In genomic region chr11:115608421-115609399, GRCm38 (mm10) we compare ENCODE assay signal across 15 mouse cellular contexts. TPM values are rescaled to one million over a fixed set of nuclear protein-coding genes. Genes with fewer than 3 reads are reported as not detected.
DNase-seq lines count a peak whose midpoint lies in the region; ATAC-seq and TF ChIP-seq lines count a peak whose summit lies in the region.
"Had no signal": no experiment of that assay in that cellular context is flagged by ENCODE, and none has a peak within 500 bp of the region (broad histone marks: within the 10 kb centered on the region; RNA-seq: fewer than 3 reads in every experiment).

No protein-coding gene starts in this region.

- H3K4me2 ChIP-seq in CH12.LX (ENCODE audit: insufficient read depth, low read depth, poor library complexity, severe bottlenecking) = no peak overlapping the region
- no peak overlapping the region for H3K4me2 ChIP-seq in forebrain, embryonic 13.5 days
- H3K4me2 ChIP-seq: liver, embryonic 13.5 days; midbrain, embryonic 13.5 days had no signal

- dilution Hi-C loops in CH12.LX (cut with MboI; ENCODE audit: extremely low pct_ligation_motif_present, extremely low pct_unique_long_range_greater_than_20kb, low sequenced_read_pairs) = no loop called here

- DNase-seq in heart, adult 11 months = peak; percentile 92
- no peak for DNase-seq in heart, embryonic 10.5 days (ENCODE audit: low spot score)
- peak; percentile 46 to 69 for DNase-seq in layer of hippocampus, postnatal 14 days (ENCODE audit: low spot score in 2 of 2)
- no peak for DNase-seq in layer of hippocampus, adult 11-12 months (ENCODE audit: low spot score)
- DNase-seq in CH12.LX (ENCODE audit: extremely low read depth) = no peak
- peak; percentile 40 for DNase-seq in ZHBTc4 (ENCODE audit: low read depth, low spot score)
- DNase-seq in heart, adult 2 months = no peak
- DNase-seq: adrenal gland, adult 8-10 months; heart, postnatal 4 days; kidney, adult 18-20 months; liver, embryonic 13.5 days had no signal

- H3K27ac ChIP-seq in heart, embryonic 10.5 days = no peak overlapping the region
- H3K27ac ChIP-seq in CH12.LX (ENCODE audit: insufficient read depth, low read depth) = peak overlapping the region; percentile 33
- no peak overlapping the region for H3K27ac ChIP-seq in forebrain, embryonic 13.5 days
- no peak overlapping the region for H3K27ac ChIP-seq in heart, adult 2 months
- H3K27ac ChIP-seq: liver, embryonic 13.5 days; midbrain, embryonic 13.5 days had no signal

- in situ Hi-C loops in CH12.LX (cut with MboI; ENCODE audit: low pct_ligation_motif_present, low pct_unique_long_range_greater_than_20kb, low sequenced_read_pairs) = loop anchor here (25.0 kb wide), 1 partner anchor 404 kb away; the partner anchor contains the start of gene Galk1

- whole genome bisulfite sequencing in heart, embryonic 10.5 days = 79% methylated on average over 23 of the region's 23 CpGs
- WGBS in forebrain, embryonic 13.5 days = 87% methylated on average over 23 of the region's 23 CpGs
- 77% methylated on average over 23 of the region's 23 CpGs for WGBS in heart, adult 2 months

- no peak for TF ChIP-seq EP300 in CH12.LX (IDR thresholded peaks at IDR 0.05; ENCODE audit: low read length)
- no peak for TF ChIP-seq EP300 in heart, adult 2 months (IDR thresholded peaks at IDR 0.05; ENCODE audit: insufficient read depth, low read depth, low read length)

- H3K79me2 ChIP-seq in CH12.LX (replicated peaks; ENCODE audit: control insufficient read depth, extremely low read depth, insufficient read depth, poor library complexity, severe bottlenecking) = peaks cover 65% of the 10 kb centered on the region
- H3K79me2 ChIP-seq in heart, adult 2 months (replicated peaks; ENCODE audit: control insufficient read depth, insufficient read depth, low read length) = peaks cover 3% of the 10 kb centered on the region; the same call in 1 of the 2 replicates

- no peak for TF ChIP-seq CTCF in CH12.LX (conservative IDR thresholded peaks at IDR 0.05 in 1 of 2, IDR thresholded peaks at IDR 0.05 in 1 of 2; ENCODE audit: low read depth in 2 of 2, low read length in 2 of 2)
- no peak for TF ChIP-seq CTCF in heart, adult 2 months (IDR thresholded peaks at IDR 0.05)

- H3K9me3 ChIP-seq in heart, embryonic 10.5 days = no peaks in the 10 kb centered on the region
- H3K9me3 ChIP-seq in CH12.LX (replicated peaks; ENCODE audit: low read length) = no peaks in the 10 kb centered on the region
- H3K9me3 ChIP-seq in forebrain, embryonic 13.5 days (replicated peaks) = no peaks in the 10 kb centered on the region
- H3K9me3 ChIP-seq: liver, embryonic 13.5 days; midbrain, embryonic 13.5 days had no signal

- no peak overlapping the region for H3K4me3 ChIP-seq in heart, embryonic 10.5 days
- no peak overlapping the region for H3K4me3 ChIP-seq in CH12.LX (replicated peaks in 1 of 3; ENCODE audit: low read depth in 2 of 3, low read length in 2 of 3, poor library complexity in 1 of 3)
- no peak overlapping the region for H3K4me3 ChIP-seq in forebrain, embryonic 13.5 days
- H3K4me3 ChIP-seq in heart, adult 2 months = no peak overlapping the region
- H3K4me3 ChIP-seq: erythroblast, embryonic 14.5 days; liver, embryonic 13.5 days; midbrain, embryonic 13.5 days had no signal

- peaks cover 26% of the 10 kb centered on the region for H3K4me1 ChIP-seq in heart, embryonic 10.5 days
- peaks cover 27 to 70% of the 10 kb centered on the region in 2 experiments for H3K4me1 ChIP-seq in CH12.LX (ENCODE audit: control insufficient read depth in 1 of 2, insufficient read depth in 2 of 2)
- H3K4me1 ChIP-seq in forebrain, embryonic 13.5 days = peaks cover 40% of the 10 kb centered on the region
- peaks cover 7% of the 10 kb centered on the region for H3K4me1 ChIP-seq in heart, adult 2 months (ENCODE audit: control insufficient read depth, insufficient read depth, low read length)

- ATAC-seq in forebrain, embryonic 13.5 days = no peak
- ATAC-seq: CD4-positive, CD25-positive, alpha-beta regulatory T cell, adult 4 months; midbrain, embryonic 13.5 days had no signal

- no peak overlapping the region for H3K9ac ChIP-seq in CH12.LX (ENCODE audit: insufficient read depth, low read depth)
- H3K9ac ChIP-seq in forebrain, embryonic 13.5 days = no peak overlapping the region
- H3K9ac ChIP-seq in heart, adult 2 months (ENCODE audit: low read depth, low read length) = no peak overlapping the region
- H3K9ac ChIP-seq: liver, embryonic 13.5 days; midbrain, embryonic 13.5 days had no signal

- intact Hi-C loops in heart, adult 2 months (cut with DNase I) = no loop called here

- no peak for TF ChIP-seq RAD21 in CH12.LX (IDR thresholded peaks at IDR 0.05; ENCODE audit: low read depth, low read length)

- no peak; the same call in none of the 2 replicates for TF ChIP-seq POLR2A in CH12.LX (IDR thresholded peaks at IDR 0.05; ENCODE audit: low read depth, low read length)
- no peak for TF ChIP-seq POLR2A in heart, adult 2 months (IDR thresholded peaks at IDR 0.05; ENCODE audit: insufficient read depth, low read depth, low read length)

- no peaks in the 10 kb centered on the region for H3K27me3 ChIP-seq in heart, embryonic 10.5 days (ENCODE audit: insufficient read depth, poor library complexity, severe bottlenecking)
- H3K27me3 ChIP-seq in CH12.LX (replicated peaks) = no peaks in the 10 kb centered on the region
- no peaks in the 10 kb centered on the region for H3K27me3 ChIP-seq in forebrain, embryonic 13.5 days
- no peaks in the 10 kb centered on the region for H3K27me3 ChIP-seq in heart, adult 2 months (ENCODE audit: control insufficient read depth, insufficient read depth, low read length)
- H3K27me3 ChIP-seq: liver, embryonic 13.5 days had no signal

- peaks cover 46% of the 10 kb centered on the region for H3K36me3 ChIP-seq in heart, embryonic 10.5 days
- H3K36me3 ChIP-seq in CH12.LX (replicated peaks in 1 of 2; ENCODE audit: control insufficient read depth in 1 of 2, insufficient read depth in 1 of 2, low read length in 1 of 2) = peaks cover 54 to 69% of the 10 kb centered on the region in 2 experiments
- H3K36me3 ChIP-seq in forebrain, embryonic 13.5 days (ENCODE audit: poor library complexity, severe bottlenecking) = peaks cover 50% of the 10 kb centered on the region
- H3K36me3 ChIP-seq in heart, adult 2 months (ENCODE audit: control insufficient read depth, insufficient read depth, low read length) = no peaks in the 10 kb centered on the region; the same call in 1 of the 2 replicates

TF ChIP-seq in CH12.LX, 34 proteins besides CTCF, POLR2A, EP300 and RAD21 (continues in another document):
- TF ChIP-seq MXI1 (IDR thresholded peaks at IDR 0.05; ENCODE audit: low read depth, low read length) (peak; percentile 70; the same call in 1 of the 2 replicates), TCF12 (IDR thresholded peaks at IDR 0.05; ENCODE audit: low read depth, low read length) (peak; percentile 53; the same call in 1 of the 2 replicates), MEF2A (IDR thresholded peaks at IDR 0.05; ENCODE audit: borderline replicate concordance, low read depth, low read length) (no peak), SIN3A (IDR thresholded peaks at IDR 0.05; ENCODE audit: low read length) (no peak), CHD2 (IDR thresholded peaks at IDR 0.05; ENCODE audit: low read length) (peak; percentile 39; the same call in 1 of the 2 replicates)

RNA-seq across cellular contexts. Expression of gene Mif4gd, which starts 4.1 kb away (rescaled TPM):
- polyA plus RNA-seq in heart, embryonic 10.5 days (2016; fragmentation: Nextera tagmentation; extraction: Ambion mirVana) = 19.6 and 22.7 TPM in 2 replicates
- 10 to 100 TPM; 22.5 to 23.5 TPM for total RNA-seq in layer of hippocampus, postnatal 14 days (2021)
- 143 and 177 TPM in 2 replicates for total RNA-seq in CH12.LX (2012; rRNA removed)
- 160 and 174 TPM in 2 replicates for total RNA-seq in CH12.LX (2014; rRNA removed)
- polyA plus RNA-seq in CH12.LX (2012; ENCODE audit: insufficient read length, low read depth) = 131 and 143 TPM in 2 replicates
- 12.4 and 13.4 TPM in 2 replicates for polyA plus RNA-seq in forebrain, embryonic 13.5 days (2015; fragmentation: Nextera tagmentation; extraction: Ambion mirVana)
- 10 to 100 TPM; 51.3 to 54.7 TPM for total RNA-seq in heart, adult 2 months (2021)
- polyA plus RNA-seq in heart, adult 2 months (2012; rRNA removed) = 94.0 and 123 TPM in 2 replicates

RNA-seq across cellular contexts. Expression of gene Gga3, which starts 4.9 kb away (rescaled TPM):
- polyA plus RNA-seq in heart, embryonic 10.5 days (2016; fragmentation: Nextera tagmentation; extraction: Ambion mirVana) = 25.4 and 25.7 TPM in 2 replicates
- total RNA-seq in layer of hippocampus, postnatal 14 days (2021) = 10 to 100 TPM; 57.0 to 69.8 TPM
- total RNA-seq in CH12.LX (2012; rRNA removed) = 18.7 and 22.6 TPM in 2 replicates
- 7.7 TPM in 2 replicates for total RNA-seq in CH12.LX (2014; rRNA removed)
- polyA plus RNA-seq in CH12.LX (2012; ENCODE audit: insufficient read length, low read depth) = 37.2 and 39.8 TPM in 2 replicates
- 23.6 and 29.8 TPM in 2 replicates for polyA plus RNA-seq in forebrain, embryonic 13.5 days (2015; fragmentation: Nextera tagmentation; extraction: Ambion mirVana)
- total RNA-seq in heart, adult 2 months (2021) = 10 to 100 TPM; 16.5 to 20.3 TPM
- polyA plus RNA-seq in heart, adult 2 months (2012; rRNA removed) = 15.4 and 17.1 TPM in 2 replicates

RNA-seq across cellular contexts. Expression of gene Mrps7, which starts 5.0 kb away (rescaled TPM):
- polyA plus RNA-seq in heart, embryonic 10.5 days (2016; fragmentation: Nextera tagmentation; extraction: Ambion mirVana) = 105 and 108 TPM in 2 replicates
- 10 to 100 TPM; 53.1 to 56.4 TPM for total RNA-seq in layer of hippocampus, postnatal 14 days (2021)
- total RNA-seq in CH12.LX (2012; rRNA removed) (172 and 217 TPM in 2 replicates), CH12.LX (2014; rRNA removed) (154 and 168 TPM in 2 replicates)
- 157 and 184 TPM in 2 replicates for polyA plus RNA-seq in CH12.LX (2012; ENCODE audit: insufficient read length, low read depth)
- polyA plus RNA-seq in forebrain, embryonic 13.5 days (2015; fragmentation: Nextera tagmentation; extraction: Ambion mirVana) = 81.6 and 87.1 TPM in 2 replicates
- 10 to 100 TPM; 74.6 to 80.1 TPM for total RNA-seq in heart, adult 2 months (2021)
- 33.9 and 40.2 TPM in 2 replicates for polyA plus RNA-seq in heart, adult 2 months (2012; rRNA removed)

RNA-seq across cellular contexts. Expression of gene Slc25a19, which starts 19.4 kb away (rescaled TPM):
- polyA plus RNA-seq in heart, embryonic 10.5 days (2016; fragmentation: Nextera tagmentation; extraction: Ambion mirVana) = 33.5 and 45.5 TPM in 2 replicates
- 10 to 100 TPM; 54.0 to 57.1 TPM for total RNA-seq in layer of hippocampus, postnatal 14 days (2021)
- total RNA-seq in CH12.LX (2012; rRNA removed) (277 and 312 TPM in 2 replicates), CH12.LX (2014; rRNA removed) (278 and 294 TPM in 2 replicates)
- 374 and 398 TPM in 2 replicates for polyA plus RNA-seq in CH12.LX (2012; ENCODE audit: insufficient read length, low read depth)
- polyA plus RNA-seq in forebrain, embryonic 13.5 days (2015; fragmentation: Nextera tagmentation; extraction: Ambion mirVana) = 37.6 and 37.8 TPM in 2 replicates
- 10 to 100 TPM; 32.9 to 40.7 TPM for total RNA-seq in heart, adult 2 months (2021)
- polyA plus RNA-seq in heart, adult 2 months (2012; rRNA removed) = 97.1 and 106 TPM in 2 replicates

RNA-seq across cellular contexts. Expression of gene Nup85, which starts 44.5 kb away (rescaled TPM):
- polyA plus RNA-seq in heart, embryonic 10.5 days (2016; fragmentation: Nextera tagmentation; extraction: Ambion mirVana) = 179 and 208 TPM in 2 replicates
- 10 to 100 TPM; 43.4 to 47.1 TPM for total RNA-seq in layer of hippocampus, postnatal 14 days (2021)
- total RNA-seq in CH12.LX (2012; rRNA removed) (290 and 340 TPM in 2 replicates), CH12.LX (2014; rRNA removed) (282 and 305 TPM in 2 replicates)
- polyA plus RNA-seq in CH12.LX (2012; ENCODE audit: insufficient read length, low read depth) = 326 and 368 TPM in 2 replicates
- polyA plus RNA-seq in forebrain, embryonic 13.5 days (2015; fragmentation: Nextera tagmentation; extraction: Ambion mirVana) = 161 and 179 TPM in 2 replicates
- 10 to 100 TPM; 19.8 to 20.2 TPM for total RNA-seq in heart, adult 2 months (2021)
- 28.0 and 44.1 TPM in 2 replicates for polyA plus RNA-seq in heart, adult 2 months (2012; rRNA removed)

Comparison
In these comparisons a context has a peak if more than half of its experiments do, and no peak if none do; other contexts are left out.
1. DNase-seq: peak in heart, adult 11 months (single experiment), layer of hippocampus, postnatal 14 days (2 of 2) and ZHBTc4 (single experiment); none in heart, embryonic 10.5 days (single experiment), layer of hippocampus, adult 11-12 months (single experiment), CH12.LX (single experiment) and heart, adult 2 months (0 of 2).